Mouse (Mus musculus) testis, adult 2 months (tissue): ENCODE data around the gene Tspan17. TPM values are rescaled to one million over a fixed set of nuclear protein-coding genes. Genes with fewer than 3 reads are reported as not detected.
"Not testable (repeated sequence)": the region's sequence is repeated elsewhere in the genome, so short reads cannot be mapped to it uniquely, and the experiment has no call there.

Experiments used
- H3K27ac ChIP-seq: fragments of 200-500 bp; 2 replicates; pipeline ENCODE4 v1.5.1; 2012; ENCODE audit warnings: low read depth, low read length; ENCODE audit not compliant: control insufficient read depth, insufficient read depth
- H3K27me3 ChIP-seq: fragments of 200-500 bp; 2 replicates; pipeline ENCODE4 v1.6.1; 2012; ENCODE audit warnings: mild to moderate bottlenecking, low read length, moderate library complexity; ENCODE audit not compliant: control insufficient read depth, insufficient read depth
- H3K36me3 ChIP-seq: fragments of 200-500 bp; 2 replicates; pipeline ENCODE4 v1.6.1; 2012; ENCODE audit warnings: mild to moderate bottlenecking, low read length; ENCODE audit not compliant: control insufficient read depth, insufficient read depth
- H3K4me1 ChIP-seq: fragments of 200-500 bp; 2 replicates; pipeline ENCODE4 v1.6.1; 2012; ENCODE audit warnings: low read length; ENCODE audit not compliant: control insufficient read depth, insufficient read depth
- H3K4me3 ChIP-seq: fragments of 200-500 bp; 2 replicates; pipeline ENCODE4 v1.5.1; 2012; ENCODE audit warnings: low read depth, mild to moderate bottlenecking, low read length, moderate library complexity, mixed read lengths; ENCODE audit not compliant: control insufficient read depth
- CTCF ChIP-seq: fragments of 200-500 bp; IDR thresholded peaks from 2 replicates; pipeline ENCODE4 v1.5.1; 2012; ENCODE audit warnings: low read depth, mild to moderate bottlenecking, inconsistent platforms, low read length, moderate library complexity; ENCODE audit not compliant: control insufficient read depth, insufficient read depth, insufficient replicate concordance
- POLR2A ChIP-seq: fragments of 200-500 bp; IDR thresholded peaks from 2 replicates; pipeline ENCODE4 v1.6.1; 2012; ENCODE audit warnings: low read depth, mild to moderate bottlenecking, inconsistent platforms, low read length, moderate library complexity; ENCODE audit not compliant: control insufficient read depth
- polyA plus RNA-seq: library from polyadenylated mRNA; depleted of rRNA; stranded (reverse); fragments of >200 nt; gene quantifications from 2 replicates; pipeline ENCODE4 v1.2.3, GENCODE M21; 2012

Gene Tspan17
- polyA plus RNA-seq, 1 experiment = 14.3 TPM

DNA sequence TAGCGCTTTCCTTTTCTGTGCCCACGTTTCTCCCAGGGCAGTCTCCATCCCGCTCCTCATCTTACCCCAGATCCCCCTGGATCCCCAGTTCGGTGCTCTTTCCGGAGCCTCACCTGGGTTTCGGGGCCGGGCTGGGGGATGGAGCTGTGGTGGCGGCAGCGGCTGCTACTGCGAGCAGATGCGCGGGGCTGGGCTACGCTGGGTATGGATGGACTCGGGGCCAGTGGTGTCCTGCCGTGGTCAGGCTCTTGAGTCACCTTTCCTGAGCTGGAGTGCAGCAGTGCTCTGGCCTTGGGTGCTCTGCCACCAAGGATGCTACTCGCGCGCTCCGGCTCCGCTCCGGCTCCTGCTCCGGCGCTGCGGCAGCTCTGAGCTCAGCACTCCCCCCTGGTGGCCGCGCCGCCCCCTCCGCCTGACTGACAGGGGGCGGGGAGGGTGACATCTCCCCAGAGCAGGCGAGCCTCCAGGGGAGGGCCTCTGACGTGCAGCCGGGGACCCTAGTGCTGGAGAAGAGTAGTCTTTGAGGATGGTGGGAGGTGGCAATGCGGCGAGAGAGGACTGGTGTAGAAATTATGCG, 22.9 kb upstream of the Tspan17 start, which contains the start of gene Sncb:
TSS of gene Sncb (minus strand) at position 404 of the 577 bp plus-strand sequence.
- Histone ChIP-seq H3K36me3 (no peaks in the 10 kb centered on the region), H3K27ac (no peak within 1 kb of the TSS), H3K4me1 (peaks cover 10% of the 10 kb centered on the region; the same call in 1 of the 2 replicates), H3K27me3 (no peaks in the 10 kb centered on the region), H3K4me3 (peak within 1 kb of the TSS; percentile 39)
- no peak; the same call in 1 of the 2 replicates for TF ChIP-seq CTCF
- TF ChIP-seq POLR2A = no peak

DNA sequence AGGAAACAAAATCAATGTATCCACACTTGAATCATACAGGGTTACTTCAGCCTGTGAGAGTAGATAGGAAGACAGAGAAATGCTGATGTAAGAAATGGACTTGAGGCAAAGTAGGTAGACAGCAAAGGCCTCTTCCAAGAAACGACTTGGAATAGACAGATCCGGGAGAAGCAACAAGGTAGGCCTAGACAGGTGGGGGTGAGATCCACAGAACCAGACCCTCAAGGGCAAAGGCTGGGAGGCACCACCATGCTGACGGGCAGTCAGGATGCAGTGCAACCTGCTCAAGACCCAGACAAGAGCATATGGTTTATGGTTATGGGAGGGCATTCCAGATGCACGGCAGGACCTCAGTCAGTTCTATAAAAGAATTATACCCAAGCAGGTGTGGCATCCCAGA, 22.2 kb upstream of the Tspan17 start:
- no peak for TF ChIP-seq CTCF
- no peak for TF ChIP-seq POLR2A
- Histone ChIP-seq H3K4me1 (peaks cover 10% of the 10 kb centered on the region; the same call in 1 of the 2 replicates), H3K27ac (no peak overlapping the region), H3K27me3 (no peaks in the 10 kb centered on the region), H3K36me3 (no peaks in the 10 kb centered on the region), H3K4me3 (no peak overlapping the region)

DNA sequence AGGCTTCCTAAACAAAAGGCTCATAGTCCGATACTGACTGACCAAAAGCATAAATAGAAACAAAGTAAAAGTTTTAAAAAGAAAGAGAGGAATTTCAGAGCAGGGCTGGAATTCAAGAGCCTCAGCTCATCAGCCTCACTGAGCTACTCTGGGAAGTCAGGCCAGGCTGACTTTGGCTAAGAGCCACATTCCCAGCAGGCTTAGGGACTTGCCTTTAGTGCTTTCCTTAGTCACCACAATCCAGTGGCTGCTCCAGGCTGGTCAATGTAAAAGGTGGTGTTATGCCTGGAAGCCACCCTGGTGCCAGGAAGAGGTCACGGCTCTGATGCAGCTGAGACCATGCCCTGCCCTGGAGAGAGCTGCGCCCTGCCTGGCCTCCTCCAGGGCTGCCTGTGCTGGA, 8.6 kb upstream of the Tspan17 start:
- no peak for TF ChIP-seq POLR2A
- no peak for TF ChIP-seq CTCF
- 0 out of 2 replicates have a peak, but pooled peaks cover 2% of the 10 kb centered on the region for H3K4me1 ChIP-seq
- no peaks in the 10 kb centered on the region for H3K36me3 ChIP-seq
- no peak overlapping the region for H3K27ac ChIP-seq
- H3K27me3 ChIP-seq = no peaks in the 10 kb centered on the region
- no peak overlapping the region for H3K4me3 ChIP-seq

DNA sequence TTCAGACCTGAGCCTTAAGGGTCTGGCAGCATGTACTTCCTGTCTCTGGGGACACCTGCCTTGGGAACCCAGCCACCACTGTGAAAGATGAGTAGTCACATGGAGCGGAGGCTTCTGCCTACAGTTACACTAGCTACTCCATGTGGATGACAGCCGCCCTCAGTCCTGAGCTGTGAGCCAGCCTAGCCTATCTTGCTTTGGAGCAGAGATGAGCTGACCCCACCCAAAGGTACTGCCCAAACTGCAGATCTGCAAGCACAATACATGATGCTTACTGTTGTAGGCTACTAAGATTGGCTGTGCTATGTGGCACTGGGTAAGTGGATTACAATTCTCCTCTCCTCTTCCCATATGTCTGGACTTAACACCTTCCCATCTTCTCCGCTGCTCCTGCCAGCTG, 8.1 kb upstream of the Tspan17 start:
- TF ChIP-seq CTCF (no peak), POLR2A (no peak)
- Histone ChIP-seq H3K4me1 (0 out of 2 replicates have a peak, but pooled peaks cover 2% of the 10 kb centered on the region), H3K4me3 (no peak overlapping the region), H3K27me3 (no peaks in the 10 kb centered on the region), H3K36me3 (no peaks in the 10 kb centered on the region), H3K27ac (no peak overlapping the region)

DNA sequence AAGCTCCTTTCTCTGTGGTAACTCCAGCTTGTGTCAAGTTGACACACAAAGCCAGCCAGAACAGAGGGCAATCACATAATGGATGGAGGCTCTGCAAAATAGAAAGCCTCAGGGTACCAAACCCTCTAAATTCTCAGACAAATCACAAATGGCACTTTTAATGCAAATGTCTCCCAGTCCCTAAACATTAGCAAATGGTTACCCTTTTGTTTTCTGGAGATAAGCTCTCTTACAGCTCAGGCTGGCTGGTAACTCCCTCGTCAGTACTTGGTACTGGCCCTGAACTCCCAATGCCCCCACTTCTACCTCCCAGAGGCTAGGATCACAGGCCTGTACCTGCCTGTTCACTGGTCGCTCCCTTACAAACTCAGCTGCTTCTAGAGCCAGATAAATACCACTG, 5.9 kb upstream of the Tspan17 start:
- Histone ChIP-seq H3K27ac (no peak overlapping the region), H3K27me3 (no peaks in the 10 kb centered on the region), H3K4me1 (0 out of 2 replicates have a peak, but pooled peaks cover 2% of the 10 kb centered on the region), H3K36me3 (no peaks in the 10 kb centered on the region), H3K4me3 (no peak overlapping the region)
- no peak for TF ChIP-seq POLR2A
- TF ChIP-seq CTCF = no peak

DNA sequence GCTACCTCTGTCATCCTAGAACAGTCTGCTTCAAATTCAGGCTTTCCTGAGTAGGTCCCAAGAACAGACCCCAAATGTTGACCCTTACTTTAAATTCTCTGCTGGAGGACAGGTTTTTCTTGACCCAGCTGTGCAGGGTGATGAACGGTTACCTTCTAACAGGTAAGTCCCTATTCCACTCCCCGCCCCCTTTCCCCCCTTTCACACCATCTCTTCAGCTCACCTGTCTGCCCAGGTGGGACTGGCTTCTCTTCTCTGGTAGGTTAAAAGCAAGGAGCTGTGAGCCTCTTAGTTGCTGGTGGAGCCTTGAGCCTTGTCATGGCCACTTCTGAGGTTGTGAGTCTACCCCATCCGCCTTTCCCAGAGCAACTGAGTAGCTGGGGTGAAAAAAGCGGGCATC, 5.5 kb upstream of the Tspan17 start, which contains the start of gene Eif4e1b:
TSS of gene Eif4e1b (plus strand) at position 301 of the 400 bp plus-strand sequence.
- no peak within 1 kb of the TSS for H3K4me3 ChIP-seq
- H3K27ac ChIP-seq = no peak within 1 kb of the TSS
- no peaks in the 10 kb centered on the region for H3K36me3 ChIP-seq
- H3K4me1 ChIP-seq = peaks cover 3% of the 10 kb centered on the region; the same call in 1 of the 2 replicates
- no peaks in the 10 kb centered on the region for H3K27me3 ChIP-seq
- TF ChIP-seq CTCF = no peak
- no peak for TF ChIP-seq POLR2A

DNA sequence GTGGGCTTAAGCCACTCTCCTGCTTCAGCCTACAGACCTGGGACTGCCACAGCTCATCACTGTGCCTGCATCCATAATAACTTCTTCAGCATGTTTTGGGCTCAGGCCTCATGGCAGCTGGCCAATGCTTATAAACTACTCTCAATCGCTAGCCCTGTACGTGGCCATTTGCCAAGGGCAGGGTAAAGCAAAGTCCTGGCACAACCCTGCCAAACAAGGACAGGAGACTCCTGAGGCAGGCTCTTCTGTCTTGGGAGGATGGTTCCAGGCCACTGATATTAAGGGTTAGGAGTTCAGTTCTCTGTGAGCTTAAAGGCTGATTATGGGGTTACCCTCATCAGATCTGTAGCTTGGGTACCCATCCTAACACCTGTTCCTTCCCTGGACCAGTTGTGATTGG, 1.6 kb upstream of the Tspan17 start:
- H3K27ac ChIP-seq, H3K4me3 ChIP-seq, H3K36me3 ChIP-seq, H3K27me3 ChIP-seq: not testable (repeated sequence)
- H3K4me1 ChIP-seq = peaks cover 11% of the 10 kb centered on the region
